Mouse (Mus musculus): ENCODE measurements around the gene Abcg5. TPM values are rescaled to one million over a fixed set of nuclear protein-coding genes. Genes with fewer than 3 reads are reported as not detected.

The Abcg5 gene
- polyA plus RNA-seq, 1 experiment from 2014 or later = 0.65 TPM

DNA sequence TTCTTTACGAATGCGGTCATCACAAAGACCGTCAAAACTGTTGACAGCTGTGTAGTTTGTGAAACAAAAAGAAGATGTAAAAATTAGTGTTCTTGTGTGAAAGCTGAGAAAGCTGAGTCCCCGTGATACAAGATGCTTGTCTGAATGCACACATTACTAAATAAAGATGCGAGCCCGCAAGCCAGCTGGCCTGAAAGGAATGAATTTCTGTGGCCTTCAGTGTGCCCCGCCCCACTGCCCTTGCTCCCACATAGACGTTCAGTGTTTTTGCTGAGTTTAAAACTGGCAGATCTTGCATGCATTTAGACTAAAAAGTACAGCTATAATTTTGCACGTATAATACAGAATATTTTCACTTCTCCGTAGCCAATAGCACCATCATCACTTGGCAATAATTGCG is 67.0 kb downstream of the Abcg5 start:
- peaks cover 18% of the 10 kb centered on the region; the same call in 1 of the 2 replicates for H3K36me3 ChIP-seq
- no peak for DNase-seq (ENCODE audit: low spot score)
- no peak overlapping the region for H3K27ac ChIP-seq
- H3K4me3 ChIP-seq = no peak overlapping the region
- H3K27me3 ChIP-seq (ENCODE audit: insufficient read depth, poor library complexity, severe bottlenecking) = no peaks in the 10 kb centered on the region
- no peaks in the 10 kb centered on the region for H3K4me1 ChIP-seq
- no peaks in the 10 kb centered on the region for H3K9me3 ChIP-seq
- 88% methylated on average over 11 of the region's 11 CpGs for WGBS

DNA sequence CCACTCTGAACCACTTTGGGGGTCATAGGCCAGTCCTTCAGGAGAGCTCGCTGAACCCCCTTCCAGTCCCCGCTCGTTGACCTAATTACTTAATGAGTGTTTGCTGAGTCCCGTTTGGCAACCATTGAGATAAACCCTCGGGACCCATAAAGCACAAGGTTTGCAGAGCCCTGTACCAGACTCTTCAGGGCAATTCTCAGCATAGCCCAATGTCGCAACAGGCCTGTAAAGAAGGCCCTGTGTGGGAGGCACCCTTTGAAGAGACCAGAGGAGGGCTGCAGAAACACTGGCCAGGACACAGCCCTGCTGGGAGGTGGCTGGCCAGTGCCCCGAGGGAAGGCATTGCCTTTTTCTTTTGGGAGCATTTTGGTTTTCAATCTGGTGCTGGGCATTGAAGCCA is 70.8 kb downstream of the Abcg5 start:
- no peaks in the 10 kb centered on the region for H3K27me3 ChIP-seq (ENCODE audit: insufficient read depth, poor library complexity, severe bottlenecking)
- no peak overlapping the region for H3K27ac ChIP-seq
- H3K9me3 ChIP-seq = no peaks in the 10 kb centered on the region
- no peaks in the 10 kb centered on the region; the same call in 1 of the 2 replicates for H3K4me1 ChIP-seq
- no peak for DNase-seq (ENCODE audit: low spot score)
- H3K36me3 ChIP-seq = peaks cover 18% of the 10 kb centered on the region; the same call in 1 of the 2 replicates
- no peak overlapping the region for H3K4me3 ChIP-seq
- WGBS = 61% methylated on average over 7 of the region's 7 CpGs

DNA sequence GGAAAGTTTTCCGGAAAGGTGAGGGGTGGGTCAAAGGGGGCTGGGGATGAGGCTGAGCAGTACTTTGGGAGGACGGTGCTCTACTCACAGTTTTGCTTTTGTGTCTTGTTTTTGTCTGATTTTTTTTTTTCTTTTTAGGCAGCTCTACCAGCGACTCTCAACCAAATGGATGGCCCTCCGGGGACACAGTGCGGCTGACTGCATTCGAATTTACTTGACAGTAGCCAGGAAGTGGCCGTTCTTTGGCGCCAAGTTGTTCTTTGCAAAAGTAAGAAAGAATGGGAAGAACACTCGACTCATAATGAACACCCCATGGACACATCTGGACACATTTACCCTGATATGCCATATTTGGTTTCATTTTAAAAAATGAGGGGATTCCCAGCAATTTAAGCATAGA is 71.3 kb downstream of the Abcg5 start:
- no peak overlapping the region for H3K27ac ChIP-seq
- DNase-seq (ENCODE audit: low spot score) = no peak

DNA sequence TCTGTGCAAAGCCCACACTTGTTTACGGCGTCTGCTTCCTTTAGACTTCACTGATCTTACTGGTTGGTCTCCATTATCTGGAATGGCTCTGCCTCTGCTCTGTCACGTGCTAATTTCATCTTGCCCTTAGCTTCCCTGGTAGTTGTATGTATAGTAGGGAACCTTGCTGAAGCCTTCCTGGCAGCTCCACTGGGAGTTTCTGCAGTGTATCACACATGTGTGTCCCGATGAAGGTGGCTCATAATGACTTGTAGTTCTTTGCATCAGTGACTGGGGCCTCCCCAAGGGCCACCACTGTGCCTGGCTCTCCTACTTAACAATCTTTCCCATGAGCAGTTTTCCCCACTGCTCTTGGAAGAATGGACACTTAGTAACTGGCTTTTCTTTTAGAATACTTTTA is 74.2 kb downstream of the Abcg5 start:
- no peak overlapping the region for H3K4me3 ChIP-seq
- H3K27ac ChIP-seq = no peak overlapping the region
- no peaks in the 10 kb centered on the region for H3K27me3 ChIP-seq (ENCODE audit: insufficient read depth, poor library complexity, severe bottlenecking)
- peaks cover 11% of the 10 kb centered on the region; the same call in 1 of the 2 replicates for H3K36me3 ChIP-seq
- peaks cover 2% of the 10 kb centered on the region; the same call in 1 of the 2 replicates for H3K4me1 ChIP-seq
- peak; percentile 46 for DNase-seq (ENCODE audit: low spot score)
- no peaks in the 10 kb centered on the region for H3K9me3 ChIP-seq
- 71% methylated on average over 4 of the region's 4 CpGs for WGBS

More for the DNA sequence above, 71.3 kb downstream of the Abcg5 start:
- Histone ChIP-seq H3K36me3 (peaks cover 18% of the 10 kb centered on the region; the same call in 1 of the 2 replicates), H3K27me3 (ENCODE audit: insufficient read depth, poor library complexity, severe bottlenecking) (no peaks in the 10 kb centered on the region), H3K9me3 (no peaks in the 10 kb centered on the region), H3K4me1 (peaks cover 2% of the 10 kb centered on the region; the same call in 1 of the 2 replicates), H3K4me3 (no peak overlapping the region)
- WGBS = 80% methylated on average over 9 of the region's 9 CpGs

Other genes starting within 250 kb of the Abcg5 start
- gene Thada, start 216.8 kb downstream of the Abcg5 start, polyA plus RNA-seq (2016; fragmentation: Nextera tagmentation; extraction: Ambion mirVana) = 8.2 and 9.2 TPM in 2 replicates
- 3.6 and 3.9 TPM in 2 replicates for gene Plekhh2, start 171.1 kb downstream of the Abcg5 start, polyA plus RNA-seq (2016; fragmentation: Nextera tagmentation; extraction: Ambion mirVana)
- gene Dync2li1, start 56.5 kb downstream of the Abcg5 start, polyA plus RNA-seq (2016; fragmentation: Nextera tagmentation; extraction: Ambion mirVana) = 9.9 and 17.2 TPM in 2 replicates
- gene Abcg8, start 6.7 kb downstream of the Abcg5 start, polyA plus RNA-seq (2016; fragmentation: Nextera tagmentation; extraction: Ambion mirVana) = 0.09 TPM in 1 of 2 replicates, not detected in the other
- 61.6 and 76.6 TPM in 2 replicates for gene Lrpprc, start 107.8 kb upstream of the Abcg5 start, polyA plus RNA-seq (2016; fragmentation: Nextera tagmentation; extraction: Ambion mirVana)

Measured in heart, embryonic 10.5 days (tissue).